Mouse (Mus musculus) left cerebral cortex, adult 11 months (tissue): ENCODE measurements around the gene Adss.

ENCODE experiments used
- DNase-seq: peaks from one replicate; pipeline ENCODE4 v3.0.0; 2022; ENCODE audit warnings: low spot score

Adss gene

DNA sequence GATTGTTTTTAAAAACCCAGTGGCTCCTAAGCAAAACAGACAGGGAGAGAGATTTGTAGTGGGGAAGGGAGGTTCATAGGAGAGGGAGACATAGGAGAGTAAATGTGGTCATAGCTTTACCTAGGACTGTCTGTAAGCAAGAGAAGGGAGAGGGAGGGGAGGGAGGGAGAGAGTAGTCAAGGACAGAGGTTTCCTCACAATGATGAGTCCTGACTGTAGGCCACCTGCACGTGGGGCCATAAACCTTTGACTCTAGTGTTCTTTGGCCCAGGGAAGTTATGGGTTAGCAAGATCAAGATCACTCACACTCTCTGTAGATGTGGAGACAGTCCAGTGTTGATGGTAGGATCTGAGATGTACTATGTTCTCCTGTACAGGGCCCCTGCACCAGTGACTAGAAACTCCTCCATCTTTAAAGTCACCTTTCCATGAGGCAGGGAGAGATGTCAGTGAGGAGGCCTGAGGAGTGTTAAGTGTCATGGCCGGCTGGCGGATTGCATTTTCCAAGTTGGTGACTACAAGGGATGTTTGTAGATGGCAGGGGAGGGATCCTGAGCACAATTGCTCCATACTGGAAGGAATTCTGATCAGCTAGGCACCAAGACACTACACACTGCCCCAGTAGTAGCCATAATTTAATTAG lies 68.3 kb downstream of the Adss start:
- no peak for DNase-seq

DNA sequence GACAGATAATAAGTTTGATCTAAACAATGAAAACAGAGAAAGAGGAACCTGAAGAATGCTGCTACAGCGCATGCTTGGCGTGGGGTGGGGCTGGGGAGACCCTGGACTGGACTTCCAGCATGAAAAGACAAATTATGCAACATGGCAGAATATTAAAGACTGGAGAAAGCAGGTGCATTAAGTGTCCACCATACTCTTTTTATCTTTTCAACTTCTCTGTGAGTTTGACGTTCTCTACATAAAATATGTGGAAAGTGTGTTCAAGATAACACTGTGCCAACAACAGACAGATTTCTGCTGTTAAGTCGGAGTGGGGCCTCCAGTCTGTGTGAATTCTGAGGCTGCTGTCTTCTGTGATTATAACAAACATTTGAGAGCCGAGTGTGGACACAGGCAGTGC lies 69.4 kb downstream of the Adss start:
- no peak for DNase-seq

DNA sequence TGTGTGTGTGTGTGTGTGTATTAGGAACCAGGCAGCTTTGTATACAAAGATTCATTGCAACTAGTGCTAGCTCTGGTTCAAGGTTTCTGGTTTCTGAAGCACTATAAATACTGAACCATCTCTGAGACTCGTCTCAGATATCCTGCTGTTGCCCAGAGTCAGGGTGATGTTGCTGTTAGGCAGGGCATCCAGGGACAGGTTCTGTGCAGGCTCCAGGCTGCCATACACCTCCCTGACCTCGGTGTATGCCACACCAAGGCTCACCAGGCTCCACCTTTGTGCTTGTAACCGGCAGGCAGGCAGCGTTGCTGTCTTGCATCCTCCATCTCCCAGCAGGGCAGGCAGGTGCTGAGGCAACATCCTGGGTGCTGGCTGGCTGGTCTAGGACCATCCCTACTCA lies 72.5 kb downstream of the Adss start:
- DNase-seq: no peak

DNA sequence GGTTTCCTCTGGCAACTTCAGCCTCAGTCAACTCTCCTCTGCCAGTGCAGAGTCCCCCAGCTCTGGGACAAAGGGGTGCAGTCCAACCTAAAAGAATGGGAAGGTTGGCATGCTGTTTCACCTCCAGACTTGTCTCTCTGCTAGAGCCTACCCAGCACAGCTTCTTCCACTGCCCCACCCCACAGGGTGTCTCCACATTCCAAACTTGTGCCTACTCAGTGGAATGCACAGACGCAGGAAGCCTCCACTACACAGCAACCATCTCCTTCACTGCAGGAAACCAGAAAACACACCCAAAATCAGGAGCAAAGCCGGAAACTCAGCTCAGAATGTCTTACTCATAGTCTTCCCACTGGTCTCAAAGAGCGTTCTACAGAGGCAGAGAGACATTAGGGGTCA lies 77.3 kb downstream of the Adss start:
- no peak for DNase-seq

DNA sequence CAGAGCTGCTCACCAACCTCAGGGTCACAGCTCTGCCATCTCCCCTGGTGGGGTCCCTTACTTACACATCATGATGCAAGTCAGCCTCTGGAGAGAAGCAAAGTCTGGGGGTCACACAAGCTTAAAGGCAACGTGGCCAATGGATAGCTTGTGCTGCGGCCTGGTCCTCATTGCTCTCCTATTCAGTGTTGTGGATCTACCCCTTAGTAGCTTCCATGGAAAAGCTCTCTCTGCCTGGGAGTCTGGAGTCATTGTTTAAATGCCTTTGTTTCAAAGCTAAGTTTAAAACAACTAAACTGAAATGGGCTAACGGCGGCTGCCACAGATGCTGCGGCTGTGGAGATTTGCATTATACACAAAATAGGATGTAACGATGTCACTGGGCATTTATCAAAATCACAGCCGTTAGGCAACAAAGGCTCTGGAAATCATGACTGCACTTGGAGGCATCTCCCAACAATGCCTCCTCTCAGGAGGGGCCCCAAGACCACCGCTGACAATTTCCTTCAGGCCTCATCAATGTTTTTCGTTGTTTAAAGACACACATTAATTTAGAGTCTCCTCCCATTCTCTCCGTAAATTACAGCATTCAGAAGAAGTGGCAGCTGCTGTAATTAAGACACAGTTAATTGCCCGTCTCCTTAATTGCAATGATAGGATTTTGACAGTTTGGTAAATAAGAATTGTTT lies 77.8 kb downstream of the Adss start:
- no peak for DNase-seq

DNA sequence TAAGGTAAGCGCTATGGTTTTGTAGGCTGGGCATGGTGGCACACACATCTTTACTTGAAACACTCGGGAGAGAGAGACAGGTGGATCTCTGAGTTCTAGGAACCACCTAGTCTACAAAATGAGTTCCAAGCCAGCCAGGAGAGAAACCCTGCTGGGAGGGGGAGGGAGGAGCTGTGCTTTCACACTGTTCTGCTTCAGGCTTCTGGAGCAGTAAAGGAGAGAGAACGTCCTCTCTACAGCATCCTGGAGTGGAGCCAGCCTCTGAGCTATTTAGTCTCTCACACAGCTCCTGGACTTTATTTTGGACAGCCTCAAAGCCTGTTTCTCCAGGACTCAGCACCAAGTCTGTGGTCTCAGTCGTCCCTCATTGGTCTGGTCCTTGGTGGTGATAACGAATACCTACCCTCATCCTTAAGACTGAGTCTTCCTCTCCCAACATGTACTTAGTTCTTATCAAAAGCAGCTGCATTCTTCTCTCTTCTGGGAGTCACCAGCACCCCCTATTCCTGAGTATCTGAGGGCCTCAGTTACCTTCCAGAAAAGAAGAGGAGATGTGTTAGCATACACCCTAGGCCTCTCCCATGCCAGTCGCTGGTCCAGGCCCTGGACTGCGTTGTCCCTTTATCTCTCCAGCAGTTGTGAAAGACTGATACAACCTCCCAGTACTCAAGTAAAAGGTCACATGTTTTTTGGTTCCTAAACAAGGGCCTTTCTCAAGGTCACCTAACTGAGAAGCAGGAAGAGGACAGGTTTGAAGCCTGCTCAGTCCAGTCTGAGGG lies 79.1 kb downstream of the Adss start:
- no peak for DNase-seq

DNA sequence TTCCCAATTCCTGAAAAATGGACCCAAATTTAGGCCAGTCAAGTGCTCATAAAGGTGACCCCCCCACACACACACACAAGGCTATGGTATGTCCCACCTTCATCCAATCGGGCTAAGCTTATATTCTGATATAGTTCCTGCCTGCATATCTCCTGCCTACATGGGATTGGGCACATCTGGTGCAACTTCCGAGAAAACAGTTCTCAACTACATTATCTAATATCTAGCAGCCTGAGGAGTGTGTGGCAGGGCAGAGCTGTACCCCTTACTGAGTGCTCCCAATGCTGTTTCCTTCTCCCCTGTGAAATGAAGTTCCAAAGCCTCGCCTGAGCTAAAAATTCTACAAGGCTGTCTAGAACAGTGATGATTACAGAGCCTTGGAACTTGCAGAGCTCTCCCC lies 79.9 kb downstream of the Adss start:
- DNase-seq: no peak

DNA sequence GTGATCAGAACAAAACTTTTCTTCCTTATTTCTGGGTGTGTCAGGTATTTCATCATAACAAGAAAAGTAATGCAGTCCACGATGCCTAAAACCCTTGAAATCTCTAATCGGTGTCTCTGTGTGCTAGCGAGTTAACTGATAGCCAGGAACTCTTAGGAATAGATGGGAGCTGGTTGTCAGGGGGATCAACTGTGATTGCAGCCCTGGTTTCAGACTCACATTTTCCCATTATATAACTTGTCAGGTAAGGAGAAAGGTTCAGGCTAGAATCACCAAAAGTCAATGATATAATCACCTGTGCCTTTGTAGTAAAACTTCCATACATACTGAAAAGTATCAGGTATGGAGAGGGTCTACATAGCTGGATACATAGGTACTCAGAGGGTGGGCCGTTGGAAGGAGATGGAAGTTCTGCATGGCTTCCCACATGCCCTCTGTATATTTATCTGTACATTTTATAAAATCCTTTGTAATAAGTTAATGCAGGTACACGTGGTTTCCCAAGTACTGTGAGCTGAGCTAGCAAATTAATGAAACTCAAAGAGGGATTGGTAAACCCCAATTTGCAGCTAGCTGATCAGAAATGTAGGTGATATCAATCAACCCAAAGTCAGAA lies 81.8 kb downstream of the Adss start:
- no peak for DNase-seq

DNA sequence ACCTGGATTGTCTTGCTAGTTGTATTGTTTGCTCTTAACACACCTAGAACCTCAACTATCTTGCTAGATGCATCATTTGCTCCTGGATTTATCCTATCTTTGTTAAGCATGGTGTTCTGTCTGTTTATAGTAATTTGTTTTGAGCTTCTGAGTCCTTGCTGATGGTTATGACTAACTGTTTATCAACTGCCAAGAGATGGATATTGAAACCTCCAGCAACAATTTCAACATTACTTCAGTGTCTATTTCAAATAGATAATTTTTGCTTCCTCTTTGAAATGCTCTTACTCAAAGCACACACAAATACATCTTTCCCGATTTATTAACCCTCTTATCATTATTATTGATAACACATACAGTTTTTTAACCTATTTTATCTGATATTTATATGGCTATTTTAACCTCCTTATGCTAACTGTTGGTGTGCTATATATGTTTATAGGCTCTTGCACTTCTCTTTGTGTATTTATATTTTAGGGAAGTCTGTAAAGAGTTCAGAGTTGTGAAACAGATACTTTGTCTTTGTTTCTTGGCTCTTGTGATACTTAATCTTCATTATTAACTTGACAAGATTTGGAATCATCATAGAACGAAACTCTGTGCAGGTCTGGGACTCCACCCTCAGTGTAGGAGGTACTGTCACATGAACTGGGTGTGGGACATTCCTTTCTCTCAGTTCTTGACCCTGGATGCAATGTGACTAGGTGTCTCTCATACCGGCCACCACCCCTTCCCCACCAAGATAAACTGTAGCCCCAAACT lies 82.5 kb downstream of the Adss start:
- no peak for DNase-seq
